Mouse (Mus musculus) gastrocnemius, adult 18-20 months (tissue): Measurements from ENCODE around the gene Slc16a10. TPM values are rescaled to one million over a fixed set of nuclear protein-coding genes. Genes with fewer than 3 reads are reported as not detected.

Experiments
- DNase-seq: peaks from one replicate; pipeline ENCODE4 v3.0.0; 2021; ENCODE audit warnings: low spot score
- total RNA-seq, 2 experiments: library from RNA; stranded (reverse); gene quantifications; 2 replicates each; pipeline ENCODE4 v1.2.3; 2021

Slc16a10 gene
- total RNA-seq, 2 experiments from 2014 or later, result 44.1 to 46.2 TPM

GRCm38 (mm10) chr10:40151852-40152549, 9.9 kb upstream of the Slc16a10 start:
- DNase-seq, result no peak

DNA sequence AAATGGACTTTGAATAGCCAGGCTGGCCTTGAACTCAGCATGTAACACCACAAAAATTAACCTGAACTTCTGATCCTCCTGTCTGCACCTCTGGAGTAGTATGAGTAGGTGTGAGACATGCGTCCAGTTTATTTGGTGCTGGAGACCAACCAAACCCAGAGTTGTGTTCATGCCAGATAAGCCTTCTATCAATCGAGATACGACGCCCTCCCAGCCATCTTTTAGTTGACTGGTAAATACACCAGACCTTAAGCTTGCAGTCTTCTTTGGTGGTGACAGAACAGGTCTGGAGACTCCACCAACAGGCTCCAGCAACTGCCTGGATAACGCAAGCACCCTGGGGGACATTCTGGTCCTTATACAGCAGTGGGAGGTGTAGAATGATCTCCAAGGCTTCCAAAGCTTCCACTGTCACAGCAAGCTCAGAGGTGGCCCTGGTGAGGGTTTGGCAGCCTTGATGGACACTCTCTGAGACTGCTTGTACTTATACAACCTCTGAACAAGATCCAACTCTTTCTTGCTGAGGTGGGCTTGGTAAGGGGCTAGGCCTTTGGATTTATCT, 7.6 kb upstream of the Slc16a10 start:
- no peak for DNase-seq

GRCm38 (mm10) chr10:40147325-40148059, 5.4 kb upstream of the Slc16a10 start:
- no peak for DNase-seq

DNA sequence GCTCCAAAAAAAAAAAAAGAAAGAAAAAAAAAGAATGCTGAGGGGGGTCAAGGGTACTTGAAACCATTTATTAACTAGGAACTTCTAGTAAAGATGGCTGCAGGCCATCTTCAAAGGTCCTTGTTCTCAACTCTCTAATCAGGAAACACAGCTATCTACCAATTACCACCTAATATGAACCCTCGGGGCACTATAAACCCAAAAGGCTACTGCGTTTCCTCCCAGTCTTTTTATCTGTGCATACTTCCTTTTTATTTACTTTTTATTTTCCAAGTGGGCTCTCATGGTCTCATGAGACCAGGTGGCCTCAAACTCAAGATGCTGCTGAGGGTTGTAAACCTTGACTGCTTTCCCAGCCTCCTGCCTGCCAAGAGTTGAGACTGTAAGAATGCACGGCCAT, 4.4 kb upstream of the Slc16a10 start:
- DNase-seq, result no peak

DNA sequence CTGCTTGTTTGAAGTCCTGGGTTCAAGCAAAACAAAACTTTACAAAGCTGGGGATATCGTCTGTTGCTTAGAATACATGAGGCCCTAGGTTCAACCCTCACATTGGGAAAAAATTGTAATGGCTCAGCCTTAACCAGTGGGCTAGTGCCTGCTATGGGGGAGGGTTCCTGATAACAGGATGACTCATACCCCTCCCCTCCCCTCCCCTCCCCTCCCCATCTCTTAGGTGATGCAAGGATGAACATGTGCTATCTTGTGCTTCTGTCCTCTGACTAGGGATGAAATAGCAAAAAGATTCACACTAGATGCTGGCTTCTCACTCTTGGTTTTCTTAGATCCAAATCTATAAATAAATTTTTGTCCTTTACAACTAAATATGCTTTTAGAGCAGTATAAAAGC, 2.8 kb upstream of the Slc16a10 start:
- DNase-seq, result no peak

DNA sequence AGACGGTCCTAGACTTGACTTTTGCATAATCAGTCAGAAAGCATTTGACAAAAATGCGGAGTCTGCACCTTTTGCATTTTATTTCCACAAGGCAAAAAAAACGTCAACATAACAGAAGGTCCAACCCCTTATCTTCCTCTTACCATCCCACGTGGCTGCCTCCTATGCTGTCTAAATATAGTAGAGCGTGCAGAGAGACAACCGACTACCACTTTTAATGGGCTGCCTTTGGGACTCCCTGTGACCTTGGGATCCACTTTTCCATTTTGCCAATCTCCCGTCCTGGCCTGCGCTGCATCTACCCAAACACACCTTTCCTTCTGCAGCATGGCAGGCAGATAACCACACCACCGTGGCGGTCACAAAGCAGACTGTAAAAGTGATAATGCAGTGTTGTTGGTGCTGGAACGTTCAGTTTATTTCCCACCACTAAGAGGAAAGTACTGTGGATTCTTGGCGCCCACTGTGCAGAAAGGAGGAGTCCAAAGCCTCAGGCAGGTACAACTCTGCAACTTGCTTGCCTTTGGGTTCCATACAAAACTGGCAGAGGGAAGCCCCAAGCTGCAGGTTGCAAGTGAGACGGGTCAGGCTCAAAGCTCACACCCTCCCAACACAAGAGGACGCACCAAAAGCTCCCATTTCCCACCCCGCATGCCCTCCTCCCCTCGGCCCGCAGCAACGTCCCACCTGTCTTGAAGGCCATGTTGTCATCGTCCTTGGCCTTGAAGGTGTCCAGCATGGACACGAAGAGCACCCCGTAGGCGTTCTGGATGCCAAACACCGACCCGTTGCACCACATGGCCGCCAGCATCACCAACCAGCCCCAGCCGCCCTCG, 824 bp downstream of the Slc16a10 start:
- peak; percentile 30 for DNase-seq

DNA sequence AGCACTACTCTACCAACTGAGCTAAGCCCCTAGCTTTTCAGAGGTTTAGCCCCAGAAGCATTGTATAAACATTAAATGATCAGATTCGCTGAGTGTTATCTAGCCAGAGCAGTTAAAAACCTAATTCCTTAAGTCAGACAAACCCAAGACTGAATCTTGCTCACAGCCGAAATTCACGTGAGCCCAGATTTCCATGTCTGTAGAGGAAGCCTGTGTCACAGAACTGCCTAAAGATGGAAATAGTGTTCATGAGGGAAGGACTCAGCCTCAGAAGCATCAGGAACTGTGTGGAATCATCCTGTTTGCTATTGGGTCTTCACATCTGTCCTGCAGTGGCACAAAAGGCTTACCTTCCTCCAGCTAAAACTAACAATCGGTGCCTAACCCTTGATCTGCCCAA, 2.4 kb downstream of the Slc16a10 start:
- no peak for DNase-seq

DNA sequence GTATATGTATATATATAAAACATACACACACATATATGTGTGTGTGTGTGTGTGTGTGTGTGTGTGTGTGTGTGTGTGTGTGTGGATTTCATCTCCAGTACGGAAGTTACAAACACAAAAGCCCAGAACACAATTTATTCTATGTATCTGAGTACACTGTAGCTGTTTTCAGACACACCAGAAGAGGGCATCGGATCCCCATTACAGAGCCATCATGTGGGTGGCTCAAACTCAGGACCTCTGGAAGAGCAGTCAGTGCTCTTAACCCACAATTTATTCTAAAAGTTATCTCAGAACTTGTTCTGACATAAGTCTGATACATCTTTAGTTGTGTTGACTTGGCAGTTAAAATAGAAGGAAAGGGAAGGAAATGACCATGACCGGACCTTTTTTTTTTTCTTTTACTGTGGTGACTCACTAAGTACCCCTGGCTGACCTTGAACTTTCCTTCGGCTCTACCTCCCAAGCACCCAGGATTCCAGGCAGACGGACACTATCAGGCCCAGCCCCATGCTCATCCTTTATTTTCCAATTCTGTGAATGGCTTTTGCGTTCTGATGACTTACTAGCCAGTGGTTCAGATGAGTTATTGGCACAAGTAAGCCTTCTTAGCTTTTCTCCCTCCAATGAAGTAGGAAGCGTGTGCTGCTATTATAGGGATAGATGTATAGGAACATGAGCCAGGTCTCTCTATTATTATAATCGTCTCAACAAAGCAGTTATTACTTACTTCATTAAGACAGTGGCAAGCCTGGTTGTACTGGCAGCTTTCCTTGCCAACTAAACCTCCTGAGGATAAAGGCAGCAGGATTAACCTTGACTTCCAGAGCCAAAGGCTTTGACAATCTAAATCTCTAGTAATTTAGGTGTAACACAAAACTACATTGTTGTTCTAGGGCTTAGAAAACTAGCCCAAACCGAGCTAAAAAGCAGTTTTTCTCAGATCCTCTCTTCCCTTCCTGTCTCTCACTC, 6.0 kb downstream of the Slc16a10 start:
- no peak for DNase-seq

- DNase-seq, result no peak
These were observed 7.2 kb downstream of the Slc16a10 start for GRCm38 (mm10) chr10:40134906-40135305.

DNA sequence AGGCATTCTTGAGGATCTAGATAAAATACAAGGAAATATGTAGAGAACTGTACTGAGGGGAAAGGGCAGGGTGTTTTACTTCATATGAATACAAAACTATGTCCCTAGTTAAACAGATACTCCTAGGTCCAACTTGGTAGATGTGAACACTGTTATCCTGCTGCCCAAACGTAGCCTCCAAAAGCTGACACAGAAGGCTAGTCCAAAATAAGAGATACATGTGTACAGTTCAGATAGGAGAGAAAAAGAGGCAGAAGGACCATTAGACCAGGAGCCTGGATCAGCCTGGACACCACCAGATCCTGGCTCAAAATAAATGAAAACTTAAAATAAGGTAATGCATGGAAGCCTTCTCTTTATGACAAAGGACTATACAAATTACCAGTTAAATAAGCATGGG, 8.4 kb downstream of the Slc16a10 start:
- no peak for DNase-seq

GRCm38 (mm10) chr10:40131690-40132418, 10.2 kb downstream of the Slc16a10 start:
- no peak for DNase-seq

DNA sequence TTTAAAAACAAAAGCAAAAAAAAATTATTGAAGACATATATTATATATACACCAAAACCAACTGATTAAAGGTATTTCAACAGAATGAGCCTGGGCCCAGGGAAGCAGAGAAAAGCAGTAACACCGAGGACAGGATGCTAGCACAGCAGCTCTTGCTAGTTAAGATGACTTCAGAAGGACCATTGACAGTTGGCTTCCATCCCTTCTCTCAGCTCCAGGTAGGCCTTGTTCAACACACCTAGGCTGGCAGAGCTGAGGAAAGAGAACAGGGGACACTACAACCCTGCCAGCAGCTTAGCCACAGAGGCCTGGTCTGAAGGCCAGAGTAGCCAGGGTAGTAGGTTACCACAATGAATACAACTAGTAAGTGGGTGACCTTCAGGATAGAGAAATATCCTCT, 11.9 kb downstream of the Slc16a10 start:
- DNase-seq, result no peak

- no peak for DNase-seq
These were observed 12.9 kb downstream of the Slc16a10 start for GRCm38 (mm10) chr10:40129134-40129533.

GRCm38 (mm10) chr10:40128497-40128896, 13.6 kb downstream of the Slc16a10 start:
- DNase-seq, result no peak

DNA sequence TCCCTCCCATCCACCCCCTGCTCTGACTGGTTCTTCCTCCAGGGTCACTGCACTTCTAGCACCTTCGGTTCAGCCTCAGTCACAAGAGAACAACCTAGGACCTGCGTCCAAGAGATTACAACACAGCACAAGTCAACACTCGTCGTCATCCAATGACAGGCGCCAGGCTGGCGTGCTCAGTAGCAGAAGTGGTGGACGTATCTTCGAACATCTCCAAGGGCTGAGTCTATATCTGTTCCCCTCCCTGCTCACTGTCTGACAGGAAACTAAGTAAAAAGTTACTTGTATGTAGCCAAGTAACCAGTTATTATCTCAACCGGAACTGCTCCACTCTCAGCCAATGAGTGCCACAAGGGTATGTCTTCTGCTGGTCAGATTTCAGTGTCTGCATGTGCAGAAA, 16.9 kb downstream of the Slc16a10 start:
- peak; percentile 40 for DNase-seq

- no peak for DNase-seq
These were observed 17.5 kb downstream of the Slc16a10 start for GRCm38 (mm10) chr10:40124570-40124969.

DNA sequence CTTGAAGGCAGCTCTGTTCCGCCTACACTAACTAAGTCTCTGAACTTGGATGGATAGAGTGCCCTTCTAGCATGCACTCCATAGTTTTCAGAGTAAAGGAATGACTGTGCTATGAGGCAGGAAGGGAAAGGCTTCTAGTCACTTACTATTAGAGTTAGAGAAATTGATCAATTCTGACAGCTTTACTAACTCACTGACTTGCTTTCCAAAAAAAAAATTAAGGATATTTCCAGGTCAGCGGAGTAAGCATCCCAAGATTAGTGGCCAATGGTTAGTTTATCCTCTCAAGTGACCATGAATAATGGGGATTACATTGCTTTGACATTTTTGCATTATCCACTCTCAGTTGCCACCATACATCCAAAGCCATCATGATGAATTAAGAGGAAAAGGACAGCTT, 18.0 kb downstream of the Slc16a10 start:
- DNase-seq, result no peak

DNA sequence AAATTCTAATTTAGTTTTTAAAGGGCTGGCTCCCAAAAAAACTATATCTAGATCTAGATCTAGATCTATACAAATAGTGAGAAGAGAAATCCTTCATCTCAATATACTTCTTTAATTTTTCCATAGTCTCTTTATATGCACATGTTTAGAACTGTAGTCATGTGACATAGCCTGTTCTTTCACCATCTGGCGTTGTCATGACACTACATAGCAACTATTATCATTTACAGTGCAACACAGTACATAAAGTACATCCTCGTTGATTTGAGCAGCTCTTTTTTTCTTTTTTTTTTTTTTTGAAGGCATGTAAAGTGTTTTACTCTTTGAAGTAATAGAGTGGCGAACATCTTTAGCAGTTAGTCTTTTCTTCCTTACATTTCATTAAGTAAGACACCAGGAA, 22.6 kb downstream of the Slc16a10 start:
- no peak for DNase-seq

GRCm38 (mm10) chr10:40118743-40119387, 23.2 kb downstream of the Slc16a10 start:
- no peak for DNase-seq
